Mouse (Mus musculus) cerebellum, adult 11-12 months (tissue): ENCODE results near the gene Gin1.
"Not testable (repeated sequence)": the region's sequence is repeated elsewhere in the genome, so short reads cannot be mapped to it uniquely, and the experiment has no call there.

Experiments
- DNase-seq: peaks from one replicate; pipeline ENCODE4 v3.0.0; 2022

The Gin1 gene

DNA sequence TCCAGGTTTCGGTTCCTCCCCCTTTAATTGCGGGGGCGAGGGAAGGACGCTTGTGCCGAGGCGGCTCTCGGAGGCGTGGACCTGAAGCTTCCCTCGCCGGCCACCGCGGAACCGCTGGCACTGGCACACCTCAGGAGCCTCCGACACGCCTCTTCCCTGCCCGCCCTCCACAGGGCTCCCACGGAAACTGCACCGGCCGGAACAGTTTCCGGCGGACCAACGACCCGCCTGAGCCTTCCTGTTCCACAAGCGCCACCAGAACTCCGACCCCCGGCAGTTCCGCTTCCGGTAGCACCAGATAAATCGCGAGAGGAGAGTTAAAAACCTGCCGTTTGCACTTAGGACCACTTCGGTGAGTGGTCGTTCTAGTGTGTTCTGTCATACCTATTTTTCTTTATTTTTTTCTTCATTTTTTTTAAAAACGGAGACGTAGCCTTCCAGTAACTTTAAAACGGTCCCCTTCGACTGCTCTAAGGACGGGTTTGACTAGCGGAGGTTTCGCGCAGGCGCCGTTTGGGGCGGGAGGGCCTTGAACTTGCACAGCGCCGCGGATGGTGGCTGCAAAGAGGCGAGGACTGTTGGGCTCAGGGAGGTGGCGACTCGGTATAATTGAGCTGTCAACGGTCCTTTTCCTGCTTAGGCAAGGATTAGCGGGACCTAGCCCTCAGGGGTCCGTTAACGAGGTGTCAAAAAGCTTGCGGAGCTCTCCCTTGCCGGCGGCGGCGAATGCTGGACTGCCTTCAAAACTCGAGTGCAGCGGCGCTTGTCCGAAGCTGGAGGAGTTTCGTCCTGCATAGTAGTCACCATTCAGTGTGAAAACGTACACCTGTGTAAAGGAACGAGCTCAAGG lies at the start of gene Gin1, which contains the start of gene Ppip5k2:
Gin1 (plus strand) TSS at position 269 of the 850 bp plus-strand sequence.
Ppip5k2 (minus strand) TSS at position 508 of the 850 bp plus-strand sequence.
- DNase-seq: peak; percentile 95

DNA sequence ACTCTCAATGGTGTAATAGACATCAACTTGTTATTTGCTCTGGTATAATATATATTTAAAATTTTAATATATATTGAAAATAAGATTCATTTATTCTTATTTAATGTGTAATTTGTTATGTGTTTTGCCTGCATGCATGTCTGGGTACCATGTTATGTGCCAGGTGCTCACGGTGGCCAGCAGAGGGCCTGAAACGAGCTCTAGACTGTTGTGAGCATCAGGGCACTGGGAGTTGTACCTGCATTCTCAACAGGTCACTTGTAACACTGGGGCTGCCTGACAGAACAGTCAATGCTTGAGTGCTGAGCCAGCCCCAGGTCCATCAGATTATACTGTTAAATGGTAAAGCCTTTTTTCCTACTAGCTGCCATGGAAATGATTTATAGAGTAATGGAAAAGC lies 43.2 kb upstream of the Gin1 start:
- no peak for DNase-seq

DNA sequence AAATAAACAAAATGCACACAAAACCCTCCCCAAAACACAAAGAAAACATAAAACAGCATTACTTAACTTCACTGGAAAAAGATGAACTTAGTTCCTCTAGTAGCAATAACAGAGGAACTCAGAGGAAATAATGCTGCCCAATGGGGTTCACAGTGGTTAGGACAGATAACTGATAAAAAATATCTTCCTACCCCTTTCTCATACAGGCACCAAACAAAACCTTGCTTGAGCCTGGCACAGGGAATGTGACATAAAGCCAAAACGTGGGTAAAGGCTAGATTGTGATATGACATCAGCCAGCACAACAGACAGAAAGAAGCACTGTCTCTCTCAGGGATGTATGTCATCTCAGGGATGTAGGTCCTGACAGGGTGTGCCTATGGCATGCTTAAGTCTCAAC lies 40.6 kb upstream of the Gin1 start:
- DNase-seq: no peak

DNA sequence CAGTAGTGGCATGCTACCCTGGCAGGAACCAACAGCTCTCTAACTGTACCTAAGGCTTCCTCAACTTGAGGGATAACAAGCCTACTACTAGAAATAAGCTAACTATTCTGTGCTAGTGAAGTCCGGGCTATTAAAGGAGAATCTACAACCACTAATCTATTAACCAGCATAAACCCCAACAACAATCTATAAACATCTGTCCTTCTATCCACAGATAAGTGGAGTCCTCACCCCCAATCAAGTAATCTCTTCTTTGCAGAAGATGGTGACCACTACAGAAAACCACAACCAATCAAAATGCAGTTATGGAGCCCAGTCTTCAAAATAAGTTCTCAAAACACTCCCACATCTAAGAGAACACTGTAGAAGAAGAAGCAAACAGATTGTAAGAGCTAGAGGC lies 26.9 kb upstream of the Gin1 start:
- no peak for DNase-seq

DNA sequence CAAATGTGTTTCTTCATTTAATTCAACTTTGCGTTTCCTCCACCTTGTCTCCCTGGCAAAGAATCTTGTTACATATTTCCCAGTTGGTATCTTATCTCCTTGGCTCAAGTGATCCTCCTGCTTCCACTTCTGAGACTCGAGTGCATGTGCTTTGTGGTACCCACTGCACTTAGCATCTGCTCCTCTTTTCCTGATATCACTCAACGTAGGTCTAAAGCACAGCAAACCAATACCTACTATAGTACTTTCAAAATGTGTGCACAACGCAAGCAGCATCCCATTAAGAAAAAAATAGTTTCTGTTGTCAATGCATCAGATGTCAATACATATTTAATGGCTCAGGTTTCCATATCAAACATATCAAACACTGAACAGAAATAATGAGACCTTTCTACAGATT lies 24.3 kb upstream of the Gin1 start:
- no peak for DNase-seq

DNA sequence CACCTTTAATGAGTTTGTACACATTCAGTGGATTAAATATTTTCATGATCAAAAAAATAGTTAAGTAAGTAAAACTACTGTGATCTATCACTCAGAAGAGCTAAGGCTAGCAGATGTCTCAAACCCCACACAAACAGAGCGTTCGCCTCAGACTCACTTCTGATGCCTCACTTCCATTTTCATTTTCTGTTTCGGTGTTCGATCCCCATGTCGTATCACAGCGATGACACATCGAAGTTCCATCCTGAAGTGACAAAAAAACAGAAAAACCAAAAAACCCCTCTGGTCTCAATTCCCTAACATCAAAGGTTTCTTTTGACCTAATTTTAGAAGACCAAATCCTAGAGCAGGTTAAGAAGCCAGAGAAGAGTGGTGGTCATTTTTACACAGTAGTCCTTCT lies 23.7 kb upstream of the Gin1 start:
- no peak for DNase-seq

DNA sequence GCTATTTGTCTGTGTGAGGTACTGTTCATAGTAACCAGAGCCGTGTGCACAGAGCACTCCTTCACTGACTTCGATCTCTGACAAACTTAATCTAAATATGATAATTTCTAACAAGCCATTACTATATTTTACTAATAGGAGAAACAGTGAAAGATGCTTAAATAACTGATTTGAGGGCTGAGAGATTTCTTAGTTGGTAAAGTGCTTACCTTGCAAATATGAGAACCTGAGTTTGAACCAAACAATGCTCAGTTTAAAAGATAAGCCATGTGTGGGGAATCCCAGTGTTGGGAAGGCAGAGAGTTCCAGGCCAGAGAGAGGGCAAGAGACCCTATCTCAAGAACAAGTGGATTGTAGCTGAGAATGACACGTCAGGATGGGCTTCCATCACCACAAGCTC lies 21.8 kb upstream of the Gin1 start:
- no peak for DNase-seq

DNA sequence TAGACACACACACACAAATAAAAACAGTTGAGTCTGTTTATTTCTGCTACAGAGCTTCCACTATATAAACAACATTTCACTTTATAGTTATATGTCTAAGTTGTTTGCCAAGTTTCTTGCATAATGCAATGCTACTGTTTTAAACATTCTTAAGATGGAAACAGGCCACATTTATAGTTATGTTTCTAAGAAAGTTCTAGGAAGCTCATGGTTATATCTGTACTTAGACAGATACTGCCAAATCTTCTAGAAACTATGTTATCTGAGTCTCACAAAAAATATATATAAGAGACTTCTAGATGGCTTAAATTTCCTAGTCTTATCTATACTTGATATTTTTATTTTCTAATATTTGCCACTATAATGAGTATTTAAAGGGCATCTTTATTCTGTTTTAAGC lies 16.8 kb upstream of the Gin1 start:
- no peak for DNase-seq

DNA sequence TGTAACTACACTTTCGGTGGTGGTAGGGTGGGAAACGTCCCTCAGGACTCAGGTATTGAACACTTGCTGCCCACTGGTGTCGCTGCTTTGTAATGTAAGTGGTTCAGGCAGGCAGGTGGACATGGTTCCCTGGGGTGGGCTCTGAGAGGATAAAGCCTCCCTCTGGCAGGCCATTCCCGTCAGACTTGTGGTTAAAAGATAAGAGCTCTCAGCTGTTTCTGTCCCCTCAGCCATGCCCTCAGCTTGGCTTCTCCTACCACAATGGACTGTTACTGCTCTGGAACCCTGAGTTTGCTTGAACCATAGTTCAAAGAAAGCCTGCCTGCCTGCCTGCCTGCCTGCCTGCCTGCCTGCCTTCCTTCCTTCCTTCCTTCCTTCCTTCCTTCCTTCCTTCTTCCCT lies 15.6 kb upstream of the Gin1 start:
- DNase-seq: no peak

DNA sequence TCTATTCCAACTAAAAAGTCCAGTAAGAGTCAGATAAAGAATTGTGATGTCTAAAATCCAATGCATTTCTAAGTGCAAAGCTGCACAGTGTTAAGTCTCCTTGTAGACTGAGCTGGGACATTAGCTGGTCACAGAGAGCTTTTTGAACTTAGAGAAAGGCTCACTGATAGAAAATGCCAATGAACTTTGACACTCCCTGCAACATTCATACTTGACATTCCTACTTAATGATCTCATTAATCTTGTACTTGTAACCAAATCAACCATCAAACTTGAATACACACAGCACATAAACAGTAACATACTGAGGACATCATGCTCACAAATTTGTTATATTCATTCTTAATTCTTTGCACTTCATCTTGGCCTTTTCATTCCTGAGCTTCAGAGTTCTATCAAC lies 10.1 kb upstream of the Gin1 start:
- DNase-seq: no peak

DNA sequence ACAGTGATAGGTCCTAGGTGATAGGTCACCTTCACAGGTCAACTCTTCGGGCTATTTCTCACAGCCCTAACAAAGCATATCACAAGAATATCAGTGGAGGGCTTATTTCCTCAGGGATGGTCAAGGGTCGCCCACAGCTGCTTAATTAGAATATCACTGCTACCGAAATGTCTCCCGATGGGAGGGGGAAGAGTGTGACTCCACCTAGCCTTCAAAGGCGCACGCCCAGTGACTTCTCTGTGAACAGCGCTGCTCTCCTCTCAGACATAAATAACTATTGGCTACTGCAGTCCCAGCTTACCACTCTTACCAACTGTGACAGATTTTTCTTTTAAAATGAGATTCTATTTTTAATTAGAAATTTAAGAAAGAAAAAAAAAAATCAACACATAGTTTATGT lies 9.4 kb upstream of the Gin1 start:
- DNase-seq: no peak

DNA sequence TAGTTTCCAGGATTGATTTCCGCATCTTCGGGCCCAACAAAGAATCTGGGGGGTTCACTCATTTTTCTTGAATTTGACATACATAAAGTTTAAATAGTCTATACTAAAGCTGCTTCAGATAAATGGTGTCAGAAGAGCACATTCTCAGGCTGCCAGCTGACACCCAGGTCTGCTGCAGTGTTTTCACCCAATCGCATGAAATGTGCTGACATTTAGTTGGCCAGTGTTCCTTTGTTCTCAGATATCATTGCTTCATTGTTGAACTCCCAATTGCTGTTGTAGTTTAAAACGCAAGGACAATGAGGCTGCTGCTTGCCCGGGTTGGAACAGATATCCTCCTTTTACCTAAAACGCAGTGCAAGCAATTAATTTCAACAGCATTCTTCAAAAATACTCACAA lies 8.5 kb upstream of the Gin1 start:
- DNase-seq: no peak

DNA sequence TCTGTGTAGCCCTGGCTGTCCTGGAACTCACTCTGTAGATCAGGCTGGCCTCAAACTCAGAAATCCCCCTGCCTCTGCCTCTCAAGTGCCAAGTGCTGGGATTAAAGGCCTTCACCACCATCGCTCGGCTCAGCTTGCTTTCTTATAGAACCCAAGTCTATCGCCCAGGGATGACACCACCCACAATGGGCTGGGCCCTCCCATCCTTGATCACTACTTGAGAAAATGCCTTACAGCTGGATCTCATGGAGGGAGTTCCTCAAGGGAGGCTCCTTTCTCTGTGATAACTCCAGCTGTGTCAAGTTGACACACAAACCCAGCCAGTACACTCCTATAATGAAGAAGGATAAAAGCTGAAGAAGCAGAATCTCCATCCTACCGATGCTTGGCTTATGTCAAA lies 4.3 kb upstream of the Gin1 start:
- not testable (repeated sequence) for DNase-seq

DNA sequence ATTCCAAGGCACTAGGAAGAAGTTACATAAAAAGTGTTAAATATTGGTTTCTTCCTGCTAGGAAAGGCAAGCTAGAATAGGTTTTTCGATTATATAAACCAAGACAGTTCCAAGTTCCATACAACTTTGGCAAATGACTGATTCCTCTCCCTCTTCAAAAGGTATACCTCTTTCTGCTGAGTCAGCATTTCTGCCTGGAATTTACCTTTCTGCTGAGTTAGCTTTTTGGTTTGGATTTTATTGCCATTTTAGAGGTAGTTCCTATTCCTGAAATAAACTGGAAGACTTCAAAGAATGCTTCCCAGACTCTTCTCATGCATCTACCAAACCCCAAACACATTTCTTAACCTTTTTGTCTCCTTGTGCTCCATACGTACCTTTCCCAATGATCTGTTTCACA lies 1.9 kb upstream of the Gin1 start:
- no peak for DNase-seq

DNA sequence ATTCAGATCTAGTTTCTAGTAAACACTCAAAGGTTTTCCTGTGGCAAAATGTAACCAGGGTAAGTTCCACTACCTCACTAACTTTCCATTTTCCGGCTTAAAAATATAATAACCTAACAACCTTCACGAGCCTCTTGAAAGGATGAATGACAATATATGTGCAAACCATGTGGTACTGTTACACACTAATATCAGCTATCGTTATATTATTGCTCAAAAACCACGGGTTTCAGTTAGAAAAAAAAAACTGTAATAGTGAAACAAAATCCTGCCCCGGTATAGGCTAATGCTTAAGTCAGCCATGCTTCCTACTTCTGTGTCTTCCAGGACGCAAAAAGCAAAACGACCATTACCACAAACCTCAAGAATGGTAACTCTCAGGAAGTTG lies 1.1 kb upstream of the Gin1 start:
- DNase-seq: no peak

DNA sequence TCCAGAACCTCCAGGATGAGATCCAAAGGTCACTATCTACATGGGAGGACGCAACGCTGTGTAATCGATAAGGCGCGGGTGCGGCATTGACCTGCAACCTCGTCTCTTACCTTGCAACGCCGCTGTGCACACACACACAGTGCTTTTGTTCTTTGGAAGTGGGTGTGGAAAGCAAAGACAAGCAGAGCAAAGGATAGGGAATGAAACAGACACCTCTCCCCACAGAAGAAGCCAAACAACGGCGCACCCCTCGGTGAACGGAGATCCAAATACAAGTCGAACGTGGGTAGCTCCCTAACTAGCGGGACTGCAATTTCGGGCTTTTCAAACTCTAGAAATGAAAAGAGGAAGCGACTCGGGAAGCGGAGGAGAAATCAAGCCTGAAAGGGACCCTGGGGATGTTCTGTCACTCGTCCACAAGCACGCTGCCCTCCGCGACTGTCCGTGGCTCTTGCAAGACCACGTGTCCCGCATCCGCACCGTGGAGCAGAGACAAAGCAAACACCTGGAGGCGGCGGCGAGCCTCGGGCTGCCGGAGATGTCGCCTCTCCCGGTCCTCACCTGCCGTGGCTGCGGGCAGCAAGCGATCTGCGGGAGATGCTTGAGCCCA lies 573 bp upstream of the Gin1 start:
- peak; percentile 48 for DNase-seq

DNA sequence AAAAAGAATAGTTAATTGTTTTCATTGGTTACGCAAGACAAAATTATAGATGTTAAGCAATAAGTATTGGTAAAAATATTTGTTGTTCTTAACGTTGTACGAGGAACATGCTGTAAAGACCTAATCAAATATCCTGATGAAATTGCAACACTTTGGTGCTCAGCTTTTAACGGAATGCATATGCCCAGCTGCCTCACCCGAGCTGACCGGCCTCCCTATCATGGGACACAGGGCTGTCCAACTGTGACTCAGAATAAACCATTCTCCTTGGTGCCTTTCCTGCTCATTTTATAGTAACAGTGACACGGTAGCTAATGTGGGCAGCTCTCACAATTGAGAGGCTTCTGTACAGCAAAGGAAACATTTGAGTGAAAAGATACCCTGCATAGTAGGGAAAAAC lies 1.1 kb downstream of the Gin1 start:
- no peak for DNase-seq

DNA sequence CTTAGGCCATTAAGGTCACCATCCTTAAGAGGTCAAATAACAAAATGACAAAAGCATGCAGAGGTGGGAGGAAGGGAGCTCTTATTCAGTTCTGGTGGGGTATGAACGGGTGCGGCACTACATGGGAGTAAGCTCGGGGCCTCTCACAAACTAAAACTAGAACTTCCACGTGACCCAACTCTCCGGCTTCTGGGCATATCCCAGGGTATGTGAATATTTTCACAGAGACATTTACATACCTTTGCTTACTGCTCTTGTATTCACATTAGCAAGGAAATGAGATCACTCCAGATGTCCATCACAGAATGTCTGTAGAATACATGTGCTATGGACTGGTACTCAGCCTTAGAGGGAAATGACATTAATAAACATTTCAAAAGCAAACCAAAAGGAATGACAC lies 1.8 kb downstream of the Gin1 start:
- DNase-seq: no peak

DNA sequence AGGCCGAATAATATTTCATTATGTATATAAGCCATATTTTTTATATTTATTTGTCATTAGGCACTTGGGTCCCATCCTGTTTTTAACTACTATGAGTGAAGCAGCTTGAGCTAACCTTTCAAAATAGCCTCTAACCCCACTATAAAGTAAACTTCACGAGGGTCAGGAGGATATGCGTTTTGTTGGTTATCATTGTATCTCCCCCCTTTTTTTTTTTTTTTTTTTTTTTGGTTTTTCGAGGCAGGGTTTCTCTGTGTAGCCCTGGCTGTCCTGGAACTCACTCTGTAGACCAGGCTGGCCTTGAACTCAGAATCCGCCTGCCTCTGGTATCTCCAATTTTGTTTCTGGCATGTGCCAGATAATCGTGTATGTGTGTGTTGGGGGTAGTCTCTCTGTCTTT lies 3.4 kb downstream of the Gin1 start:
- DNase-seq: no peak

DNA sequence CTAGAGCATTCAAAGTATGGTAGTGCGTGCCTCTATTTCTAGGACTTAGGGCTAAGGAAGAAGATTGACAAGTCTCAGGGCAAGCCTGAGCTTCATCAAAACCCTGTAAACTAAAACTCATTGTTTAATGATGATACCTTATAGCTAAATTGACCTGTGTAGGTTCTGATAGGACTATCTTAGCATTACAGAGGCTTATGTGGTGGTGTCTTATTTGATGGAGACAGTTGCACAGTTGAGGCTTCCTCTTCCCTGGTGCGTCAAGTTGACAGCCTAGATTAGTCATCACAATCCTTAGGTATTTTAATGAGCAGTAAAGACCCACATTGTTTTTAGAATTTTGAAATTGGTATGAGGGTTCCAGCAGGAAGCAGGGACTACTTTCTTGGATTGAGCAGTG lies 4.0 kb downstream of the Gin1 start:
- DNase-seq: no peak

DNA sequence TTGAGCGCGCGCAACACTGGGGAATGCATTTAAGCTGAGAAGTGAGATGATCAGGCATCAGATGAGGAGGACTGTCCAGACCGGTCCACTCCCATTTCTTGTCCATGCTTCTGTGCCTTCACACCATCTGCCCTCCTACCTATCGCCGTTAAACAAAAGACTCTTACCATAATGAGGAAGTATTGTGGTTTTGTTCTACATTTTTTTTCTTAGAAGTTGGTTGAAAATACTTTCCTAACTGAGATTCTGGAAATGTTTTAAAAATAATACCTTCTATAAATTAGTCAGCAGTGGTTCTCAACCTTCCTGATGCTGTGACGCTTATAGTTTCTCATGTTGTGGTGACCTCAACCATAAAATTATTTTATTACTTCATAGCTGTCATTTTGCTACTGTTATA lies 11.7 kb downstream of the Gin1 start:
- DNase-seq: no peak

DNA sequence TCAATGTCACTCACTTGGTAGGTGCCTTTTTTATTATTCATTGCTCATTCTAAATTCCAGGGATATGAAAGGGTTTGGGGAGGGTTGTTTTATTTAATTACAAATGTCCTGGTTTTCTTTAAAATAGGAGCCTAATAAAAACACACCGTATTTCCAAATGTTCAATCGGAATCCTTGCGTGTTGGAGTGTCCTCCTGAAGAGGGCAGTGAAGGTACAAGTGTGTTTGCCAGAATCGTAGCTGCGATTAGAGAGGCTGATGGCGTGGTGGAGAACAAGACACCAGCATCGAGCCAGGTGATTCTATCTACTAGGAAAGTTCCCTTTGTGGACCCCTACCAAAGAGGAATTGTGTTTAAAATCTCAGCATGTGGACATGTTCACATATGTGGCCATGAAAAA lies 15.0 kb downstream of the Gin1 start:
- no peak for DNase-seq

DNA sequence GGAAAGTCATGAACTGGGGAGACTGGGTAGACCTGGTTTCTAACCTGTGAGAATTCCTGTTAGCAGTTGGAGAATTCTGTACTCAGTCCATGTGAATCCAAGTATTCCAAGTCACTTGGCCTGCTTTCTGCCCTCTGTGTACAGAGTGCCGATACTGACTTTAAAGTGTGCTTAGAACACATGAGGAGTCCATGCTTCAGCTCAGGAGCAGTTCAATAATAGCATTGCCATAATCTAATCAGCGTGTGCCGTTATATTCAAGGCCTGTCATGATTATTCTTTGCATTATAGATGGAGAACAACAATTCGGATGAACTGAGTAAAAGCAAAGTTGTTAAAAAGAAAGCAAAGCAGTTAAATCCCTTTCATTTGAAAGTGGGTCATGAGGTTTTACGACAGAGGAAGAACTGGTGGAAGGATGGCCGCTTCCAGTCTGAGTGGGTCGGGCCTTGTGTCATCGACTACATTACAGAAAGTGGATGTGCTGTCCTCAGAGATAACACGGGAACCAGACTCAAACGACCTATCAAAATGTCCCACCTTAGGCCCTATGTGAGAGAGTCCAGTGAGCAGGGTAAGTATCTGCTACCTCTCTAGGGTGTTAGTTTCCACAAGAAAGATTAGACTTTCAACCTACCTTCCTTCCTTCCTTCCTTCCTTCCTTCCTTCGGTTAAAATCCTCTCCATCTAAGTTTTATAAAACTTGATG lies 15.9 kb downstream of the Gin1 start:
- DNase-seq: no peak

DNA sequence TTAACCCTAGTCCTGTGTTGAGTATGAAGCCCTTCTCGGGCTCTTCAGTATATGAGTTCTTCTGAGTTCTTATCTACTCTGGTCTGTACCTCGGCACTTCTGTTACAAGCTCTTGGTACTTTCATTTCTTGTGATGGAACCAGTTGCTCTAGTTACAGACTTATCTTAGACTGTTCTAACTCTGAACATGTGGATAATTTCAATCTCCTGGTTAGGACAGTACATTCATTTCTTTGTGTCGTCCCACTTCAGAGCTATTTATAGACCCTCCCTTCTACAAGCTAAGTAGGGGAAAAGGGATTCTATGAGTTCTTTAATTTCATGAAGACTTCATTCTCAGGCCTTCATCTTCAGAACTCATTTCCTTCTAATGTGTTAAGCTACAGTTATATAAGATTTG lies 17.7 kb downstream of the Gin1 start:
- DNase-seq: no peak
